Mouse (Mus musculus) hindbrain, embryonic 14.5 days (tissue): ENCODE data around the gene Cdkl2. TPM values are rescaled to one million over a fixed set of nuclear protein-coding genes. Genes with fewer than 3 reads are reported as not detected.

Experiments
- ATAC-seq: fragments of 200-750 bp; cut with Nextera tagmentation; 2 replicates; pipeline ENCODE4 v1.8.0; 2017; ENCODE audit warnings: moderate number of reproducible peaks, mild to moderate bottlenecking, moderate TSS enrichment, moderate library complexity; ENCODE audit not compliant: low FRiP score
- DNase-seq: peaks from one replicate; pipeline ENCODE4 v3.0.0-alpha.2; 2015; ENCODE audit warnings: low spot score
- H3K27ac ChIP-seq: fragments of 300-500 bp; sonication (generic); 2 replicates; pipeline ENCODE4 v1.5.1; 2014; ENCODE audit warnings: mild to moderate bottlenecking, moderate library complexity
- H3K27me3 ChIP-seq: fragments of 300-500 bp; sonication (generic); 2 replicates; pipeline ENCODE4 v1.6.1; 2014; ENCODE audit warnings: mild to moderate bottlenecking, low read length, mixed read lengths; ENCODE audit not compliant: control insufficient read depth, insufficient read depth
- H3K36me3 ChIP-seq: fragments of 300-500 bp; sonication (generic); replicated peaks from 2 replicates; pipeline ENCODE4 v1.6.1; 2014; ENCODE audit not compliant: control insufficient read depth, insufficient read depth
- H3K4me1 ChIP-seq: fragments of 300-500 bp; sonication (generic); replicated peaks from 2 replicates; pipeline ENCODE4 v1.6.1; 2014; ENCODE audit warnings: antibody characterized with exemption, low read length, mixed read lengths; ENCODE audit not compliant: control insufficient read depth, insufficient read depth
- H3K4me2 ChIP-seq: fragments of 300-500 bp; sonication (generic); replicated peaks from 2 replicates; pipeline ENCODE4 v1.6.1; 2014; ENCODE audit warnings: mild to moderate bottlenecking, moderate library complexity
- H3K4me3 ChIP-seq: fragments of 300-500 bp; sonication (generic); replicated peaks from 2 replicates; pipeline ENCODE4 v1.5.1; 2014; ENCODE audit warnings: mild to moderate bottlenecking, low read length
- H3K9ac ChIP-seq: fragments of 300-500 bp; sonication (generic); 2 replicates; pipeline ENCODE4 v1.6.1; 2014
- H3K9me3 ChIP-seq: fragments of 300-500 bp; sonication (generic); 2 replicates; pipeline ENCODE4 v1.6.1; 2016; ENCODE audit warnings: low read length; ENCODE audit not compliant: control insufficient read depth
- WGBS: fragments of 180-500 bp; shearing (Covaris S2); extraction: QIAGEN DNeasy Blood & Tissue Kit; methylation state at CpG from one replicate; pipeline ENCODE4 v1.1.7; 2014; 5-methylcytosine and 5-hydroxymethylcytosine counted together
- polyA plus RNA-seq: library from polyadenylated mRNA; unstranded; fragments of >200 nt; fragmentation: Nextera tagmentation; extraction: Ambion mirVana; gene quantifications from 2 replicates; pipeline ENCODE4 v1.2.1, GENCODE M21; 2014

Cdkl2 gene
- polyA plus RNA-seq, 1 experiment from 2014 or later = 13.5 TPM

- H3K9ac ChIP-seq = no peak overlapping the region
- H3K4me3 ChIP-seq = no peak overlapping the region
- H3K9me3 ChIP-seq = no peaks in the 10 kb centered on the region
- peaks cover 31% of the 10 kb centered on the region for H3K4me1 ChIP-seq
- no peak overlapping the region for H3K27ac ChIP-seq
- no peaks in the 10 kb centered on the region for H3K36me3 ChIP-seq
- ATAC-seq (no peak), DNase-seq (no peak)
- H3K4me2 ChIP-seq = no peak overlapping the region
- H3K27me3 ChIP-seq = no peaks in the 10 kb centered on the region
These were observed 35.1 kb upstream of the Cdkl2 start for GRCm38 (mm10) chr5:92078751-92079150.

- H3K27ac ChIP-seq = no peak overlapping the region
- H3K4me3 ChIP-seq = no peak overlapping the region
- H3K9ac ChIP-seq = no peak overlapping the region
- H3K36me3 ChIP-seq = peaks cover 14% of the 10 kb centered on the region
- no peaks in the 10 kb centered on the region for H3K27me3 ChIP-seq
- 83% methylated on average over 1 of the region's 1 CpGs for WGBS
- H3K9me3 ChIP-seq = no peaks in the 10 kb centered on the region
- ATAC-seq = no peak
- H3K4me2 ChIP-seq = no peak overlapping the region
- peaks cover 20% of the 10 kb centered on the region for H3K4me1 ChIP-seq
- no peak for DNase-seq
These were observed 32.6 kb upstream of the Cdkl2 start for GRCm38 (mm10) chr5:92076273-92076672.

- WGBS = 96% methylated on average over 14 of the region's 14 CpGs
- H3K9me3 ChIP-seq = no peaks in the 10 kb centered on the region
- H3K36me3 ChIP-seq = peaks cover 29% of the 10 kb centered on the region
- peaks cover 4% of the 10 kb centered on the region; the same call in 1 of the 2 replicates for H3K4me1 ChIP-seq
- no peaks in the 10 kb centered on the region for H3K27me3 ChIP-seq
- no peak overlapping the region for H3K4me2 ChIP-seq
- no peak for ATAC-seq
- no peak overlapping the region for H3K4me3 ChIP-seq
- H3K9ac ChIP-seq = no peak overlapping the region
- DNase-seq = no peak
- no peak overlapping the region for H3K27ac ChIP-seq
These were observed 30.4 kb upstream of the Cdkl2 start for GRCm38 (mm10) chr5:92074061-92074460.

GRCm38 (mm10) chr5:92063192-92063591, 19.5 kb upstream of the Cdkl2 start:
- DNase-seq (no peak), ATAC-seq (no peak)
- 98% methylated on average over 2 of the region's 2 CpGs for WGBS
- peaks cover 83% of the 10 kb centered on the region for H3K36me3 ChIP-seq
- no peaks in the 10 kb centered on the region for H3K9me3 ChIP-seq
- no peak overlapping the region for H3K9ac ChIP-seq
- H3K4me3 ChIP-seq = no peak overlapping the region
- no peak overlapping the region for H3K27ac ChIP-seq
- no peak overlapping the region for H3K4me2 ChIP-seq
- no peaks in the 10 kb centered on the region for H3K27me3 ChIP-seq
- H3K4me1 ChIP-seq = no peaks in the 10 kb centered on the region

GRCm38 (mm10) chr5:92052866-92053265, 9.2 kb upstream of the Cdkl2 start:
- WGBS = 96% methylated on average over 6 of the region's 6 CpGs
- H3K27me3 ChIP-seq = no peaks in the 10 kb centered on the region
- ATAC-seq (no peak), DNase-seq (no peak)
- H3K36me3 ChIP-seq = peaks cover 63% of the 10 kb centered on the region
- H3K9ac ChIP-seq = no peak overlapping the region
- H3K4me2 ChIP-seq = no peak overlapping the region
- no peaks in the 10 kb centered on the region for H3K9me3 ChIP-seq
- H3K4me1 ChIP-seq = no peaks in the 10 kb centered on the region
- no peak overlapping the region for H3K27ac ChIP-seq
- no peak overlapping the region for H3K4me3 ChIP-seq

- Histone ChIP-seq H3K27me3 (no peaks in the 10 kb centered on the region), H3K27ac (no peak overlapping the region), H3K36me3 (peaks cover 38% of the 10 kb centered on the region), H3K4me1 (no peaks in the 10 kb centered on the region), H3K4me3 (no peak overlapping the region), H3K9me3 (no peaks in the 10 kb centered on the region), H3K9ac (no peak overlapping the region), H3K4me2 (no peak overlapping the region)
- DNase-seq = no peak
- no peak for ATAC-seq
- WGBS = 78% methylated on average over 3 of the region's 3 CpGs
These were observed 6.7 kb upstream of the Cdkl2 start for GRCm38 (mm10) chr5:92050419-92050818.

GRCm38 (mm10) chr5:92042377-92043348, 1.0 kb downstream of the Cdkl2 start:
- ATAC-seq = peak; percentile 99
- Histone ChIP-seq H3K9ac (peak overlapping the region; percentile 65), H3K4me2 (peak overlapping the region; percentile 97), H3K36me3 (no peaks in the 10 kb centered on the region), H3K9me3 (no peaks in the 10 kb centered on the region), H3K4me1 (no peaks in the 10 kb centered on the region), H3K4me3 (peak overlapping the region; percentile 62), H3K27ac (peak overlapping the region; percentile 33), H3K27me3 (0 out of 2 replicates have a peak, but pooled peaks cover 11% of the 10 kb centered on the region)
- DNase-seq = peak; percentile 86
- under 1% methylated on average over 68 of the region's 68 CpGs for WGBS

GRCm38 (mm10) chr5:92019960-92020359, 23.7 kb downstream of the Cdkl2 start:
- Histone ChIP-seq H3K9ac (no peak overlapping the region), H3K4me2 (no peak overlapping the region), H3K4me3 (no peak overlapping the region), H3K9me3 (no peaks in the 10 kb centered on the region), H3K36me3 (no peaks in the 10 kb centered on the region), H3K27ac (no peak overlapping the region), H3K27me3 (no peaks in the 10 kb centered on the region), H3K4me1 (no peaks in the 10 kb centered on the region)
- 71% methylated on average over 2 of the region's 2 CpGs for WGBS
- no peak for DNase-seq
- ATAC-seq = no peak

GRCm38 (mm10) chr5:92011756-92012155, 31.9 kb downstream of the Cdkl2 start:
- WGBS = 77% methylated on average over 7 of the region's 7 CpGs
- H3K27ac ChIP-seq = no peak overlapping the region
- DNase-seq (peak; percentile 49), ATAC-seq (no peak)
- H3K9ac ChIP-seq = no peak overlapping the region
- H3K9me3 ChIP-seq = no peaks in the 10 kb centered on the region
- no peaks in the 10 kb centered on the region for H3K36me3 ChIP-seq
- no peak overlapping the region for H3K4me3 ChIP-seq
- H3K4me2 ChIP-seq = no peak overlapping the region
- no peaks in the 10 kb centered on the region for H3K4me1 ChIP-seq
- no peaks in the 10 kb centered on the region for H3K27me3 ChIP-seq
